Mouse (Mus musculus) hindbrain, embryonic 13.5 days (tissue): ENCODE results near the gene Ldha. TPM values are rescaled to one million over a fixed set of nuclear protein-coding genes. Genes with fewer than 3 reads are reported as not detected.
"Not testable (repeated sequence)": the region's sequence is repeated elsewhere in the genome, so short reads cannot be mapped to it uniquely, and the experiment has no call there.

ENCODE experiments used
- ATAC-seq: fragments of 200-750 bp; cut with Nextera tagmentation; 2 replicates; pipeline ENCODE4 v1.8.0; 2017; ENCODE audit warnings: moderate TSS enrichment; ENCODE audit not compliant: low FRiP score
- H3K27ac ChIP-seq: fragments of 300-500 bp; sonication (generic); 2 replicates; pipeline ENCODE4 v1.5.1; 2015; ENCODE audit warnings: inconsistent platforms, mild to moderate bottlenecking, moderate library complexity
- H3K27me3 ChIP-seq: fragments of 300-500 bp; sonication (generic); 2 replicates; pipeline ENCODE4 v1.6.1; 2015; ENCODE audit warnings: mild to moderate bottlenecking, inconsistent platforms
- H3K36me3 ChIP-seq: fragments of 300-500 bp; sonication (generic); 2 replicates; pipeline ENCODE4 v1.6.1; 2015; ENCODE audit warnings: mild to moderate bottlenecking, inconsistent platforms
- H3K4me1 ChIP-seq: fragments of 300-500 bp; sonication (generic); replicated peaks from 2 replicates; pipeline ENCODE4 v1.6.1; 2015; ENCODE audit warnings: inconsistent platforms
- H3K4me2 ChIP-seq: fragments of 300-500 bp; sonication (generic); 2 replicates; pipeline ENCODE4 v1.6.1; 2015; ENCODE audit warnings: inconsistent platforms, mild to moderate bottlenecking, moderate library complexity
- H3K4me3 ChIP-seq: fragments of 300-500 bp; sonication (generic); 2 replicates; pipeline ENCODE4 v1.5.1; 2015; ENCODE audit warnings: mild to moderate bottlenecking, inconsistent platforms
- H3K9ac ChIP-seq: fragments of 300-500 bp; sonication (generic); 2 replicates; pipeline ENCODE4 v1.6.1; 2015; ENCODE audit warnings: mild to moderate bottlenecking, inconsistent platforms
- H3K9me3 ChIP-seq: fragments of 300-500 bp; sonication (generic); 2 replicates; pipeline ENCODE4 v1.6.1; 2016; ENCODE audit warnings: inconsistent platforms
- WGBS: fragments of 180-500 bp; shearing (Covaris S2); methylation state at CpG from one replicate; pipeline ENCODE4 v1.1.7; 2015; 5-methylcytosine and 5-hydroxymethylcytosine counted together
- polyA plus RNA-seq: library from polyadenylated mRNA; unstranded; fragments of >200 nt; fragmentation: Nextera tagmentation; extraction: Ambion mirVana; gene quantifications from 2 replicates; pipeline ENCODE4 v1.2.1, GENCODE M21; 2015

The Ldha gene
- polyA plus RNA-seq, 1 experiment from 2014 or later, result 535 TPM

DNA sequence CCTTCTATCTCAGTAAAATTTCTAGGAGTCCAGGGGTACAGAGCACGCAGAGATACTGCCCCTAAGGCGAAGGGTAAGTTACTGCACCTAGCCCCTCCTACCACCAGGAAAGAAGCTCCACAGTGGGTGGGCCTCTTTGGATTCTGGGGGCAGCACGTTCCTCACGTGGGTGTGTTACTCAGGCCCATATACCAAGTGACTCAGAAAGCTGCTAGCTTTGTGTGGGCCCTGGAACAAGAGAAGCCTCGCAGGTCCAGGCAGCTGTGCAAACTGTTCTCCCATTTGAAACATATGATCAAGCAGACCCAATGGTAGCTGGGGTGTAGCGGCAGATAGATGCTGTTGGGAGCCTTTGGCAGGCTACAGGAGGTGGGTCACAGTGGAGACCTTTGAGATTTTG, 17.8 kb downstream of the Ldha start:
- WGBS, result 60% methylated on average over 6 of the region's 6 CpGs
- Histone ChIP-seq H3K27me3 (no peaks in the 10 kb centered on the region), H3K4me1 (no peaks in the 10 kb centered on the region), H3K9ac (no peak overlapping the region), H3K4me3 (no peak overlapping the region), H3K27ac (no peak overlapping the region), H3K36me3 (peaks cover 18% of the 10 kb centered on the region), H3K9me3 (no peaks in the 10 kb centered on the region), H3K4me2 (no peak overlapping the region)
- no peak for ATAC-seq

DNA sequence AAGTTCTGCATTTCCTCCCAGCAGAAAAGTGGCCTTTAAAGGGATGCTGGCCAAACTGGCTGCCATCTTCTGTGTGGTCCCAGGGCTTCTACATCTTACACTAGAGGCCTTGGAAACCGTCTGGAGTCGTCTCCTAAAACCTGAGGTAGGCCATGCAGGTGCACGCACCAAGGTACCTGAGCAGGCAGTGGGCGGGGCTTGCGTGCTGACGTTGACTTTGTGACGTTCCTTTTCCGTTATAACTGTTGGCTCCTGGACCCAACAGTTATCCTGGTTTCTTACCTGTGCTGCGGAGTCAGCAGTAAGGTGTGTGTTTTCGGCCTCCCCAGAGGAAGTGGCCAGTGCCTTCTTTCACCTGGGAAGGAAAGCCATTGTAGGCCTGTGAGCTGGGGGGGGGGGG, 19.7 kb downstream of the Ldha start, which contains the start of gene Ldhc:
Ldhc (plus strand) TSS at position 208 of the 400 bp plus-strand sequence.
- H3K27ac ChIP-seq, result no peak within 1 kb of the TSS
- H3K4me2 ChIP-seq, result no peak within 1 kb of the TSS
- no peak for ATAC-seq
- H3K4me1 ChIP-seq, result no peaks in the 10 kb centered on the region
- H3K9ac ChIP-seq, result no peak within 1 kb of the TSS
- 41% methylated on average over 10 of the region's 10 CpGs for WGBS
- no peaks in the 10 kb centered on the region for H3K9me3 ChIP-seq
- H3K27me3 ChIP-seq, result no peaks in the 10 kb centered on the region
- H3K36me3 ChIP-seq, result 0 out of 2 replicates have a peak, but pooled peaks cover under 1% of the 10 kb centered on the region
- no peak within 1 kb of the TSS for H3K4me3 ChIP-seq

DNA sequence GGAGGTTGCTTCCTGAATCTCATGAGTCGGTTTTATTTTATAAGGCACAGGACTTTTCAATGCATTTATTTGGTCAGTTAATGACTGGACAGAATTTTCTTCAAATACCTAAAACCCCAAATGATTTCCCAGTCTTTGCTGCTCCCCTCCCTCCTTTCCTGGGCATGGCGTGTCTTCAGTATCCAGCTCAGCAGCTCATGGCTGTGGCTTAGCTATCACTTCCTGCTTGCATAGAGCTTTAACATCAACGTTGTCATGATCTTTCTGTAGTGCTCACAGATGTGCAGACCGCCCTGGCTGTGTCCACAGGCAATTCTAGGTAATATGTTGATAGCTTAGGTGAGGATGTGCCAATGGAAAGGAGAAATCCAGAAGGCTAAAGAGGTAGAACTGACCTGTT, 30.7 kb downstream of the Ldha start:
- Histone ChIP-seq H3K9ac (no peak overlapping the region), H3K4me2 (no peak overlapping the region), H3K27me3 (no peaks in the 10 kb centered on the region), H3K4me1 (no peaks in the 10 kb centered on the region), H3K4me3 (no peak overlapping the region), H3K27ac (no peak overlapping the region), H3K9me3 (no peaks in the 10 kb centered on the region), H3K36me3 (no peaks in the 10 kb centered on the region)
- 82% methylated on average over 4 of the region's 4 CpGs for WGBS
- no peak for ATAC-seq

DNA sequence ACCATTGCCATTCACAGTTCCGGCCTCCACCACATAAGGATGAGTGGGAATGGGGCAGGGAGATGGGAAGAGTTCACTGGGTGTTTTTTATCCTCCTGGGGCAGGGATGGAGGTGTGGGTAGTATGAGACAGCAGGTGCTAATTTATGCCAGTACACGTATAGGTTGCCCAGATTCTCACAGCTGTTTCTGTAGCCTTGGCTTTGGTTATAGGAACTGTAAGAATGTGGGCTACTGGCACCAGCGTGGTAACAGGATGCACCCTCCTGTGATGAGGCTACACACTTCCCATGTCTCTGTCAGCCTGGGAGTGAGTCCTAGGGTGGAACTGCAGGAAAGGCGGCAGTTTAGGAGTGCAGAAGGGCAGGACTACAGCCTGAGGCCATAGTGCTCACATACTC, 35.6 kb downstream of the Ldha start:
- H3K36me3 ChIP-seq, result peaks cover 4% of the 10 kb centered on the region; the same call in 1 of the 2 replicates
- 79% methylated on average over 4 of the region's 4 CpGs for WGBS
- H3K4me1 ChIP-seq, result no peaks in the 10 kb centered on the region
- H3K9ac ChIP-seq, result no peak overlapping the region
- no peak overlapping the region for H3K27ac ChIP-seq
- ATAC-seq, result no peak
- H3K9me3 ChIP-seq, result no peaks in the 10 kb centered on the region
- no peak overlapping the region for H3K4me3 ChIP-seq
- no peak overlapping the region for H3K4me2 ChIP-seq
- H3K27me3 ChIP-seq, result no peaks in the 10 kb centered on the region

DNA sequence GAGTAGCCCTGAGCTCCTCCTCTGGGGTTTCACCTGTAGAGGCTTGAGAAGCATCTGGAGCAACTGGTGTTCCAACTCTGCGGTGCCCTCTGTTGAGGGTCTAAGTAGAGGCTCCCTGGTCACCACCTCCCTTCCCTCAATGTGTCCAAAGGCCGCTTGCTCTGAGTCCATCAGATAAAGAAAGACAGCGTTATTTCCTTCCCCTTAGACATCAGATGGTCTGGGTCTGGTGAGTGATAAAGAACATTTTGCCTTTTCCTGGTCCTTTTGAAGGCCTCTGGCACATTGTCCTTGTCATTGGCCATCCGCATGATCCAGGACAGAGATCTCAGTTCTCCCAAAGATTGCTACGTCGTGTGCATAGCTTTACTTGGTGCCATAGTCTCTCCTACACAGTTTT, 36.0 kb downstream of the Ldha start:
- Histone ChIP-seq H3K9me3 (no peaks in the 10 kb centered on the region), H3K4me3 (no peak overlapping the region), H3K4me1 (no peaks in the 10 kb centered on the region), H3K27ac (no peak overlapping the region), H3K4me2 (no peak overlapping the region), H3K36me3 (peaks cover 4% of the 10 kb centered on the region; the same call in 1 of the 2 replicates), H3K9ac (no peak overlapping the region), H3K27me3 (no peaks in the 10 kb centered on the region)
- no peak for ATAC-seq
- 90% methylated on average over 6 of the region's 6 CpGs for WGBS

DNA sequence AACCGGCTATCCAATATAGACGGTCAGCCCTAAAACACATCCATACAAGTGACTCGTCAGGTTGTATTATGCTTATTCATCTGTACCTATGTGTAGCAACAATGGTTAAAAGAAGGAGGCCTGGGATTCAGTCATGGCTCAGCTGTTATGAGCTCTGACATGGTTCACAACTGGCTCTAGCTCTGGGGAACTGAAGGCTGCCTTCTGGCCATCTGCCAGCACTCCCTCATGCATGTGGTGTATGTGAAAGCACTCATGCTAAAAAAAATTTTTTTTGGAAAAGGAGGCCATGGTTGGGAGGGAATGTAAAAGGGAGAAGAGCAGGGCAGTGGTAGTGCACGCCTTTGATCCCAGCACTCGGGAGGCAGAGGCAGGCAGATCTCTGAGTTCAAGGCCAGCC, 38.6 kb downstream of the Ldha start:
- no peak for ATAC-seq

DNA sequence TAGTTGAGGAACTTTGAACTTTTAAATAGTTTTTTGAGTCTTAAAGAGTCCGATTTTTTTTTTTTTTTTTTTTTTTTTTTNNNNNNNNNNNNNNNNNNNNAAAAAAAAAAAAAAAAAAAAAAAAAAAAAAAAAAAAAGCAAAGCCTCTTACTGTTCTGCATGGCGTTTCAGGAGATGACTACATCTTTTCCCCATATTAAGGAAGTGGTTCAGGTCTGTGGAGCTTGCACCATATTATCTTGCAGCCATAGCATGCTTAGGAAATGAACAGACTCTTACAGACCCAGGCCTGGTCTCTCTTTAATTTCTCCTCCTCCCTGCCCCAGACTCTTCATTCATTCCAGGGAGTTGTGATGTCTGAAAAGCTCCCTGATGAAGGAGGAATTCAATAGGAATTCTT, 39.7 kb downstream of the Ldha start:
- H3K9ac ChIP-seq, result no peak overlapping the region
- no peaks in the 10 kb centered on the region for H3K9me3 ChIP-seq
- no peaks in the 10 kb centered on the region for H3K4me1 ChIP-seq
- H3K4me3 ChIP-seq, result no peak overlapping the region
- no peaks in the 10 kb centered on the region for H3K27me3 ChIP-seq
- peaks cover 22% of the 10 kb centered on the region for H3K36me3 ChIP-seq
- no peak overlapping the region for H3K4me2 ChIP-seq
- ATAC-seq, result no peak
- H3K27ac ChIP-seq, result no peak overlapping the region
- 100% methylated on average over 2 of the region's 2 CpGs for WGBS

More for the DNA sequence above, 38.6 kb downstream of the Ldha start:
- Histone ChIP-seq H3K4me2 (no peak overlapping the region), H3K27me3 (no peaks in the 10 kb centered on the region), H3K9me3 (no peaks in the 10 kb centered on the region), H3K4me1 (no peaks in the 10 kb centered on the region), H3K27ac (no peak overlapping the region), H3K4me3 (no peak overlapping the region), H3K36me3 (peaks cover 13% of the 10 kb centered on the region), H3K9ac (no peak overlapping the region)
- WGBS, result 95% methylated on average over 5 of the region's 5 CpGs

DNA sequence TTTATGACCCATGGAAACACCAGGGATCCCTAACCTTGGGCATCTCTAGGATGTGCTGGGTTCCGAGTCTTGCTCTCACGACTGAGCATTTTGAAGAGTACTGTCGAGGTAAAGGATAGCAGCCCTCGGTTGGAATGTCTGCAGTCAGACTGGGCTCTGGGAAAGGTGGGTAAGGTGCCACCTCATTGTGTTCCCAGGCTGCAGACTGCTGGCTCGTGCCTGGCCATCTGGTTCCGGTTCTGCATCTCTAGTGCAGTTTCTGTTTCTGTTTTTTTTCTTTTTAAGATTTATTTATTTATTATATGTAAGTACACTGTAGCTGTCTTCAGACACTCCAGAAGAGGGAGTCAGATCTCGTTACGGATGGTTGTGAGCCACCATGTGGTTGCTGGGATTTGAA, 40.7 kb downstream of the Ldha start:
- not testable (repeated sequence) for H3K9ac ChIP-seq, H3K4me3 ChIP-seq, H3K9me3 ChIP-seq, H3K27ac ChIP-seq, ATAC-seq, H3K27me3 ChIP-seq, H3K4me2 ChIP-seq, H3K4me1 ChIP-seq
- peaks cover 31% of the 10 kb centered on the region for H3K36me3 ChIP-seq
- WGBS, result 86% methylated on average over 8 of the region's 8 CpGs

DNA sequence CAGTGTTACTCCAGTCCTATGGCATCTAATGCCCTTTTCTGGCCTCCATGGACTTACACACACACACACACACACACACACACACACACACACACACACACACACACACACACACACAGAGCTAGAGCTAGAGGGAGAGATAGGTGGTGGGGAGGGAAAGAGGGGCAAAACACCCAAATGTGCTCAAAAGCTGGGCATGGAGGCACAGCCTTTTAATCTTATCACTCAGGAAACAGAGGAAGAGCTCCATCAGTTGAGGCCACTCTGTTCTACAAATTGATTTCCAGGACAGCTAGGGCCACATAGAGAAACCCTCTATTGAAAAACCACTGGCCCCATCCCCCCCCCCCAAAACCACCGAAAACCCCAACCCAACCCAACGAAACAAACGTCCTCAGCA, 42.0 kb downstream of the Ldha start:
- WGBS, result 92% methylated on average over 3 of the region's 3 CpGs
- Histone ChIP-seq H3K27ac (no peak overlapping the region), H3K9ac (no peak overlapping the region), H3K9me3 (no peaks in the 10 kb centered on the region), H3K4me2 (no peak overlapping the region), H3K4me3 (no peak overlapping the region), H3K4me1 (no peaks in the 10 kb centered on the region), H3K36me3 (peaks cover 44% of the 10 kb centered on the region), H3K27me3 (no peaks in the 10 kb centered on the region)
- no peak for ATAC-seq

DNA sequence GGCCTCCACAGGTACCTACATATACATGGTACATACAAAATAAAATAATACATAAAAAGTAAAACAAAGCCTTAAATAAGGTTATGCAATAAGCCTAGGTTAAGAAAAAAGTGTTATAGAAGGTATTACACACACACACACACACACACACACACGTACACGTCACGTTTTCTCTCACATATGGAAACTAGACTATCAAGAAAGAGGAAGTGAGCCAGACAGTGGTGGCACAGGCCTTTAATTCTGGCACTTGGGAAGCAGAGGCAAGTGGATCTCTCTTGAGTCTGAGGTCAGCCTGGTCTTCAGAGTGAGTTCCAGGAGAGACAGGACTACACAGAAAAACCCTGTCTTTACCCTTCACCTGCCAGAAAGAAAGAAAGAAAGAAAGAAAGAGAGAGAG, 54.2 kb downstream of the Ldha start:
- no peaks in the 10 kb centered on the region for H3K9me3 ChIP-seq

DNA sequence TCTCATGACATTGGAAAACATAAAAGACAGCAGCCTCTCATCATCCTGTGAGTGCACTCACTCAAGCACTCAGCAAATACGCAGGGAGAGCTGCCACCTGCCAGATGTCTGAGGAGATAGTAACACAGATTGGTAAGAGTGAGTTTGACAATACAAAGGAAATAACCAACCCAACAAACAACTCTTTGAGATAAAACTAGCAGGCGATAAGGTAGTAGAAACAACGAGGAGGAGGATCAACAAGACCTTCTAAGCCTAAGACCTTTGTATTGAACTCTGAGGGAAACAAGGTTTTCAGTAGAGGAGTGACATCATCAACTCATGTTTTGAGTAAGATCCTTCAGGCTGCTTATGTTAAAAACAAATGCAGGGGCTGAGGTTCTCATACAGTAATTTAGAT, 58.1 kb downstream of the Ldha start:
- Histone ChIP-seq H3K27me3 (no peaks in the 10 kb centered on the region), H3K9ac (no peak overlapping the region), H3K4me3 (no peak overlapping the region), H3K4me2 (no peak overlapping the region), H3K36me3 (peaks cover 81% of the 10 kb centered on the region), H3K9me3 (no peaks in the 10 kb centered on the region), H3K27ac (no peak overlapping the region), H3K4me1 (no peaks in the 10 kb centered on the region)
- ATAC-seq, result no peak
- WGBS, result 91% methylated on average over 3 of the region's 3 CpGs

More for the DNA sequence above, 54.2 kb downstream of the Ldha start:
- H3K36me3 ChIP-seq, result peaks cover 79% of the 10 kb centered on the region
- no peak for ATAC-seq
- no peak overlapping the region for H3K4me2 ChIP-seq
- 90% methylated on average over 3 of the region's 3 CpGs for WGBS
- no peak overlapping the region for H3K9ac ChIP-seq
- no peaks in the 10 kb centered on the region for H3K4me1 ChIP-seq
- no peak overlapping the region for H3K27ac ChIP-seq
- H3K27me3 ChIP-seq, result no peaks in the 10 kb centered on the region
- H3K4me3 ChIP-seq, result no peak overlapping the region
